Mouse (Mus musculus): Measurements from ENCODE around the gene Lama4. TPM values are rescaled to one million over a fixed set of nuclear protein-coding genes. Genes with fewer than 3 reads are reported as not detected.

The Lama4 gene
- total RNA-seq, 1 experiment from 2014 or later: not detected

GRCm38 (mm10) chr10:39044476-39044995 lies 79.2 kb downstream of the Lama4 start:
- ATAC-seq (ENCODE audit: extremely low read depth, insufficient number of reproducible peaks, low FRiP score, poor library complexity, severe bottlenecking): no peak

GRCm38 (mm10) chr10:39045111-39045510 lies 79.8 kb downstream of the Lama4 start:
- ATAC-seq (ENCODE audit: extremely low read depth, insufficient number of reproducible peaks, low FRiP score, poor library complexity, severe bottlenecking): no peak

GRCm38 (mm10) chr10:39047775-39048174 lies 82.5 kb downstream of the Lama4 start:
- ATAC-seq (ENCODE audit: extremely low read depth, insufficient number of reproducible peaks, low FRiP score, poor library complexity, severe bottlenecking): no peak

GRCm38 (mm10) chr10:39049581-39050294 lies 84.4 kb downstream of the Lama4 start:
- no peak for ATAC-seq (ENCODE audit: extremely low read depth, insufficient number of reproducible peaks, low FRiP score, poor library complexity, severe bottlenecking)

- ATAC-seq (ENCODE audit: extremely low read depth, insufficient number of reproducible peaks, low FRiP score, poor library complexity, severe bottlenecking): no peak
Measured at GRCm38 (mm10) chr10:39056050-39056449, 90.7 kb downstream of the Lama4 start.

- ATAC-seq (ENCODE audit: extremely low read depth, insufficient number of reproducible peaks, low FRiP score, poor library complexity, severe bottlenecking): no peak
Measured at GRCm38 (mm10) chr10:39064732-39065131, 99.4 kb downstream of the Lama4 start.

GRCm38 (mm10) chr10:39065449-39065848 lies 100.1 kb downstream of the Lama4 start:
- ATAC-seq (ENCODE audit: extremely low read depth, insufficient number of reproducible peaks, low FRiP score, poor library complexity, severe bottlenecking): no peak

- no peak for ATAC-seq (ENCODE audit: extremely low read depth, insufficient number of reproducible peaks, low FRiP score, poor library complexity, severe bottlenecking)
Measured at GRCm38 (mm10) chr10:39066061-39066460, 100.7 kb downstream of the Lama4 start.

GRCm38 (mm10) chr10:39066962-39067361 lies 101.6 kb downstream of the Lama4 start:
- peak; percentile 66; the same call in 1 of the 2 replicates for ATAC-seq (ENCODE audit: extremely low read depth, insufficient number of reproducible peaks, low FRiP score, poor library complexity, severe bottlenecking)

GRCm38 (mm10) chr10:39072048-39072447 lies 106.7 kb downstream of the Lama4 start:
- no peak for ATAC-seq (ENCODE audit: extremely low read depth, insufficient number of reproducible peaks, low FRiP score, poor library complexity, severe bottlenecking)

GRCm38 (mm10) chr10:39096981-39097380 lies 131.7 kb downstream of the Lama4 start:
- no peak for ATAC-seq (ENCODE audit: extremely low read depth, insufficient number of reproducible peaks, low FRiP score, poor library complexity, severe bottlenecking)

GRCm38 (mm10) chr10:39098746-39099145 lies 133.4 kb downstream of the Lama4 start:
- ATAC-seq (ENCODE audit: extremely low read depth, insufficient number of reproducible peaks, low FRiP score, poor library complexity, severe bottlenecking): no peak

GRCm38 (mm10) chr10:39104803-39105449 lies 139.6 kb downstream of the Lama4 start:
- no peak for ATAC-seq (ENCODE audit: extremely low read depth, insufficient number of reproducible peaks, low FRiP score, poor library complexity, severe bottlenecking)

GRCm38 (mm10) chr10:39106413-39106812 lies 141.1 kb downstream of the Lama4 start:
- ATAC-seq (ENCODE audit: extremely low read depth, insufficient number of reproducible peaks, low FRiP score, poor library complexity, severe bottlenecking): no peak

- ATAC-seq (ENCODE audit: extremely low read depth, insufficient number of reproducible peaks, low FRiP score, poor library complexity, severe bottlenecking): no peak
Measured at GRCm38 (mm10) chr10:39106935-39107334, 141.6 kb downstream of the Lama4 start.

GRCm38 (mm10) chr10:39108837-39109488 lies 143.6 kb downstream of the Lama4 start:
- ATAC-seq (ENCODE audit: extremely low read depth, insufficient number of reproducible peaks, low FRiP score, poor library complexity, severe bottlenecking): no peak

GRCm38 (mm10) chr10:39109489-39109874 lies 144.2 kb downstream of the Lama4 start:
- ATAC-seq (ENCODE audit: extremely low read depth, insufficient number of reproducible peaks, low FRiP score, poor library complexity, severe bottlenecking): no peak

- ATAC-seq (ENCODE audit: extremely low read depth, insufficient number of reproducible peaks, low FRiP score, poor library complexity, severe bottlenecking): no peak
Measured at GRCm38 (mm10) chr10:39121412-39121811, 156.1 kb downstream of the Lama4 start.

GRCm38 (mm10) chr10:39133462-39134310 lies 168.4 kb downstream of the Lama4 start, which contains the start of the genes Fam229b and Tube1:
Fam229b (minus strand) TSS chr10:39133914.
Tube1 (plus strand) TSS chr10:39133976.
- peak; percentile 97 for ATAC-seq (ENCODE audit: extremely low read depth, insufficient number of reproducible peaks, low FRiP score, poor library complexity, severe bottlenecking)
